Mouse (Mus musculus) thymus, postnatal 14 days (tissue): ENCODE data around the gene Ina.
"Not testable (repeated sequence)": the region's sequence is repeated elsewhere in the genome, so short reads cannot be mapped to it uniquely, and the experiment has no call there.

Experiments used
- DNase-seq: peaks from one replicate; pipeline ENCODE4 v3.0.0; 2021

Ina gene

DNA sequence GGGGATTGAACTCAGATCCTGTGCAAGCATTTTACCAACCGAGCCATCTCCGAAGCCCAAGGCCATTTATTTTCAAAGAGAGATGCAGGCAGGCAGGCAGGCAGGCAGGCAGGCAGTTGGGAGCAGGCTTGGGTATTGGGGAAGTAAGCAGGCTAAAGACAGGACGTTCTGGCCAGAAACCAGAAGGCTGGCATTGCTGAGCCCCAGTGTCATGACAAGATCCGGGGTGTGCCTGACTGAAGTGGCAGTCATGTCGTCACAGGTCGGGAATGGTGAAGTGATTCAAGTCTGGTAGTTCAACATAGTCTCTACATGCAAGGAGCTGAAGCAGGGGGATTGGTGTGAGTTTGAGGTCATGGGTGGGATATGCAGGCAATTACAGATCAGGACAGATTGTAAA is 26.9 kb upstream of the Ina start:
- no peak for DNase-seq

DNA sequence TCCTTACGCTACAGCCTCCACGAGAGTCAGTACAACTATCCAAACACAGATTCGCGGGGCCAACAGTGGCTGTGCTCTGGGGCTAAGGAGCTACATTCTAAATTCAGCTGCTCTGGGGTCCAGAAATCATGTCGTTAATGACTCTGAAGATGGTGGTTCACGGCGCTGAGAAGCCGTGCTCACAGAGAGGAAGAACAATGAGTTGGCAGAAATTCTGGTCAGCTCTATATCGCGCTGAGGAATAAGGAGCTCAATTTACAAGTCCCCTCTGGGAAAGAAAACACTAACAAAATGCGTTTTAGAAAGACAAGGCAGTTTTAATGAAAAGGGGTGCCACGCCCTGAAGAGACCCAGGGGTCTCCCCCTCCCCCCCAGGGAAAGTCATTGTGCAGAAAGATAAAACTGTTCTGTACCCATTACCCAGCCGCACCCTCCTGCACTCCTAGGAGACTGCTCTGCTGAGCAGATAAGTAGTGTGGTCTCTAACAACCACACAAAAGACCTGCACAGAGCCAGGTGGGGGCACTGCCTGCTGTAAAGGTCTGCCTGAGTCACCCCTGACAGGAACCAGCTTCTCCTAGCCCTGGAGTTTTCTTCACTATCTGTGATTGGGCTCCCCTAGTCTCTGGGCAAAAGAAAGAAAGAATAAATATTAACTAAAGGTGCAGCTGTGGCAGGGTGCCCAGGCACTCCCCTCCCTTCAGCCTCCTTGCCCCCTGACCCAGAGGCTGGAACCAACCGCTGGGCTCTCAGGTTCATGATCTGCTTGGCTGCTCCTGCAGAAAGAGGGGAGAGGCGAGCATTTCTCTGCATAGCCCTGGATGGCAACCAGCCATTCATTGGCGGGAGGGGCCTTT is 26.0 kb upstream of the Ina start:
- peak; percentile 57 for DNase-seq

DNA sequence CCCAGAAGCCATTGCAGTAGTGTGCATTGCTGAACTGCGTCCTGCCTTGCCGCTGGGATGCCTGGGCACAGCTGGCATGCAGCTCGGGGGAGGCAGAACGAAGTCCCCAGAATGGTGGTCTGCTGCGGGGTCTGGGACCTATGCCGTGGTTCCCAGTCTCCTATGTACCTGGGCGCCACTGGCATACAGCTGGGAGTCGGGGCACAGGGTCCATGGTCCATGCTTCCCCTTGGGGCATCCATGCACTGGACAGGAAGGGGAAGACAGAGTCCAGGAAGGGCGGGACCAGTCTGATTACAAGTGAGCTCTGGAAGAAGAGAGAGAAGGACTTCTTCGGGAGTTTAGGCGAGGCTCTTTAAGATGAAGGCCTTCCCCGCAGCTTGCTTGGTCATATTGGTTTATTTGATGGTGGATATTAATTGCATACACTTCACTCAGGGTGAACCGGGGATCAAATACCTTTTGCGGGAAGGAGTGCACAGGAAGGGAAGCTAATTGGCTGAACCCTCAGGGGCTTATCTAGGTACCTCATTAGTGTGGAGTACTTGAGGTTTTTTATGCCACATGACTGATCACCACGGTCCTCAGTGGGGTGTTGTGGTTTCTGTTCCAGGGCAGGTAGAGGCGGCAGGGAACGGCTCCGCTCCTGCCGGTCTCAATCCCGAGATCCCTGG is 24.9 kb upstream of the Ina start:
- no peak for DNase-seq

DNA sequence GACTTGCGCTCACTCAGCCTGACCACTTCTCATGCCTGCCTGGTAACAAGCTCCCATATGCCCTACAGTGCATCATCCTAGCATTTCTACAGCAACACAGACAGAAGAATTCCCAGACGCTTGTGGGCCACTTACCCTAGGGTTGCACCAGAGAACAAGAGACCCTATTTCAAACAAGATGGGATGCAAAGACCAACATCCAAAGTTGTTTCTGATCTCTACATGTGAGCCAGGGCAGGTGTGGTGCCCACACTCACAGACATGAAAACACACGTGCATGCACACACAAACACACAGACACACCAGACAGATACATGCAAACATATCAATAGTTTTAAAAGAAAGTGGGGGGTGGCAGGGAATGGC is 24.4 kb upstream of the Ina start:
- no peak for DNase-seq

DNA sequence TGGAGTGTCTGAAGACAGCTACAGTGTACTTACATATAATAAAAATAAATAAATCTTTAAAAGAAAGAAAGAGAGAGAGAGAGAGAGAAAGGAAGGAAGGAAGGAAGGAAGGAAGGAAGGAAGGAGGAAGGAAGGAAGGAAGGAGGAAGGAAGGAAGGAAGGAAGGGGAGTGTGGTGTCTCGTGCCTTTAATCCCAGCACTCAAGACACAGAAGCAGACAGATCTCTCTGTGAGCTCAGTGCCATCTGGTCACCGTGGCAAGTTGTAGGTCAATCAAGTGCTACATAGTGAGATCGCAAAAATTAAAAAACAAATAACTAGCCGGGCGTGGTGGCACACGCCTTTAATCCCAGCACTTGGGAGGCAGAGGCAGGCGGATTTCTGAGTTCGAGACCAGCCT is 23.9 kb upstream of the Ina start:
- not testable (repeated sequence) for DNase-seq

DNA sequence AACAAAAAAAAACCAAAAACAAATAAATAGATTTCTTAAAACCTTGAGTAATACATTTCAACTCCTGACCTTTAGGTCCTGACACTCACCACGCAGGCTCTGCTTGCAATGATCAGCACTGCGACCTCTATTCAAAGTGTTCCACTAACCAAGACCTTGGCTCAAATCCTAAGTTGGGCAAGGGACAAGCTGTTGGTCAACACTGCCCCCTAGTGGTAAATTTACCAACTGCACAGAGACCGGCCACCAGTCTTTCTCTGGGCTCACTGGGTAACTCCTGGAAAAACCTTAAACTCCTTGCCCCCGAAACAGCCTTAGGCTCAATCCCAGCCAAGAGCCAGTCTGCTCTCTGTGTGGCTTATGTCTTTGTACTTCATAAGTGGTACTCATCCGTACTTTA is 23.4 kb upstream of the Ina start:
- DNase-seq = peak; percentile 87

DNA sequence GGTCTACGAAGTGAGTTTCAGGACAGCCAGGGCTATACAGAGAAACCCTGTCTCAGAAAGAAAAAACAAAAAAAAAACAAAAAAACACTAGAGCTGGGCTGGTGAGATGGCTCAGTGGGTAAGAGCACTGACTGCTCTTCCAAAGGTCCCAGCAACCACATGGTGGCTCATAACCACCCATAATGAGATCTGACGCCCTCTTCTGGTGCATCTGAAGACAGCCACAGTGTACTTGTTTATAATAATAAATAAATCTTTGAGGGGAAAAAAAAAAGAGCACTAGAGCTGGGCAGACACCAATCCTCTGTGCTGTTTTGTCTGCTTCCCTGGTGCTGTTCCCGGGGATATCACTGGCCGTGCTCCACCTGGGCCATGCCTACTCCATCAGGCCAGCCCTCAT is 22.2 kb upstream of the Ina start:
- DNase-seq = not testable (repeated sequence)

DNA sequence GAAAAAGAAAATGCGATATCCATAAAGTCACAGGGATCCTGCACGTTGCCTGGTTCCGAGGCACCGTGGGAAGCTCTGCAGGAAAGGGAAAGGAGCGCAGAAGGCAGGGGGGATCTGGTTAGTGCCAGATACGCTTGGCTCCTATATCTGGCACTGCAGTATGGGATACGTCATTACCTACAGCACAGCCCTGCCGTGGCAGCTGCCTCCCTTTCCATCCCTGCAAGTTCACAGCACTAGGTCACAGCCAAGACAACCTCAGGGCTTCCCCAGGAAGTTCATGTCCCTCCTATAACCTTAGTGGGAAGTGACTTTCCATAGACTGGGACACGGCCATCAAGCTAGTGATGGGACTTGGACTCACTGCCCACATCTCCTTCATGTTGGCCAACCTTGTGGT is 18.4 kb upstream of the Ina start:
- no peak for DNase-seq

DNA sequence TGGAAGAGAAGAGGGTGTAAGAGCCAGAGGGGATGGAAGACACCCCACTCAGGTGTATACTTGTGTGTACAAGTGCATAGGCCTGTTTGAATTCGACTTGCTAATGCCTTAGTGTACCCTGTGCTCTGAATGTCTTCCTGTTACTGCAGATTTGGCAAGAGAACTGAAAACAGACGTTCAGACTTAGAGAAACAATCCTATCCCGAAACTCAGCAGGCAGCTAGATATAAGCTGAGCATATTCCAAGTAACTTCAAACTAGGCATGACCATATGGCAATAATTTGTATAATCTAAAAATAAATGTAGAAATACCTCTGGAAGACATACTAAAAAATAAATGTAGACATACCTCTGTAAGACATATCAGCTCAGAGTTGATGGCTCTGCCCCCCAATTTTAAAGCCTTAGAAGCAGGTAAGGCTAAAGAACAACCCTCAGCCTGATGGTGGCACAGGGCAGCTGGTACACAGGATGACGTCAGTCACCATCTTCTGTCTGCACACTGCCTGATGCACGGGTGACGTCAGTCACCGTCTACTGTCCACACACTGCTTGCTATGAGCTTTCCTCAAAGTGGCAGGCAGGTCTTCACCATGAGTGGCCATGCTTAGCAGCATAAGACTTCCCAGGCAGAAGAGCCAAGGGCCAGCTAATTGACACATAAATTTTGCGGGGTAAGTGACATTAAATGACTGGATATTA is 16.2 kb upstream of the Ina start:
- no peak for DNase-seq

DNA sequence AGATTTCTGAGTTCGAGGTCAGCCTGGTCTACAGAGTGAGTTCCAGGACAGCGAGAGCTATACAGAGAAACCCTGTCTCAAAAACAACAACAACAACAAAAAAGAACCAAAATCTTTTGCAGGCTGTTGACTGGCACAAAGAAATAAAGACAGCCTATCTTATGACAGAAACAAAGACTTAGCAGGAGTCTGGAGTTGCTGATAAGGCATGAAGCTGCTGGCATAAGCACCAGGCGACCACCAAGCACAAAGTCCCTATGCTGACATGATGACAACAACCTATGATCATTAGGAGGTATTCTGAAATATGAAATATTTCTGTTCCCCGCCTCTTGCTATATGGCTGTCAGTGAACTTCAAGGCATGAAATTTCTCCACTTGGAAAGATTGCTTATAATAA is 15.5 kb upstream of the Ina start:
- no peak for DNase-seq

DNA sequence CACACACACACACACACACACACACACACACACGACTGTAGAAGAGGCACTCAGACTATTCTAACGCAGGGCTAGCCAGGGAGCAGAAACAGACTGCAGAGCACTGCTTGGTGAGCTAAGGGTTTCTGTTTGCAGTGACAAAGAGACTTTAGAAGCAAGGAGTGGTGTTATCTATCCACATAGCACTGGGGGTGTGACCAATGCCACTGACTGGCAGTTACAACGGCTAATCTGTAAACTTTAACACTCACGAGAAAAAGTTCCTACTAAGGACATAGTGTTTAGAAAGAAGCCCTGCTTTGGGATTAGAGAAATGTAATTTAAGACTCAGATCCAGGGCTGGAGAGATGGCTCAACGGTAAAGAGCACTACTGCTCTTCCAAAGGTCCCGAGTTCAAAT is 14.7 kb upstream of the Ina start:
- DNase-seq = no peak

DNA sequence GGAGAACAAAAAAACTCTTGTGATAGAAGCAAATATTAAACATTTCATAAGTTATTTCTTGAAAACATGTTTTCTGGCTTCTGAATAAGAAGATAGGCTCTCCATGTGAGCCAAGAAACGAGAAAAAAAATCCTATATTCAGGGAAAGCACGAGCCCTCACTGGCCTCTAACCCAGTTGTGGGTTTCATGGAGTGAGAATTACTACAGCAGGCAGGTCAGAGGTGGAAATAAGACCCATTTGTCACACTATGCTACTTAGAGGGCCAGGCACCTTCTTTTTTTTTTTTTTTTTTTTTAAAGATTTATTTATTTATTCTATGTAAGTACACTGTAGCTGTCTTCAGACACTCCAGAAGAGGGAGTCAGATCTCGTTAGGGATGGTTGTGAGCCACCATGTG is 14.1 kb upstream of the Ina start:
- DNase-seq = not testable (repeated sequence)

DNA sequence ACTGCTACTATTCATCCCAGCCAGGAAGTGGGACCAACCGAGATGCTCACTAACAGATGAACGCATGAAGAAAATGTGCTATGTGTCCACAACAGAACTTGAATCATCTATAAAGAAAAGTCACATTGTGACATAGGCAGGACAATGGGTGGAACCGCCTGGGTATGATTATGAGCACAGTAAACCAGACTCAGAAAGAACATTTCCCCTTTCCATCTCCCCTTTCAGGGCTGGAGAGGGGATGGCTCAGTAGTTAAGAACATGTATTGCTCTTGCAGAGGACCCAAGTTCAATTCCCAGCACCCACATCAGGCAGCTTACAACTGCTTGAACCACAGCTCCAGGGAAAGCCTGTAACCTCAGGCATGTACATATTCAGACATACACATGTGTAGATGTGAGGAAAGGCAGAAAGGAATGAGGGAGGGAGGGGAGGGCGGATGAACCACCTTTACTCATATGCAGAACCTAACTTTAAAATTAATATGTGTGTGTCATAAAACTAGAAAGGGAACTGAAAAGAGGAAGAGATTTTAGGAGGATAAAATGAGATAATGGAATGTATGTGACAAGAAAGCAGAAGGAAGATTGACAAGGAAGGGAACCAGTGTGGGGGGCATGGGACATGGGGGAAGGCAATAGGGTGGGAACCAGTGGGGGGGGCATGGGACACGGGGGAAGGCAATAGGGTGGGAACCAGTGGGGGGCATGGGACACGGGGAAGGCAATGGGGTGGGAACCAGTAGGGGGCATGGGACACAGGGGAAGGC is 10.6 kb upstream of the Ina start:
- DNase-seq = no peak

DNA sequence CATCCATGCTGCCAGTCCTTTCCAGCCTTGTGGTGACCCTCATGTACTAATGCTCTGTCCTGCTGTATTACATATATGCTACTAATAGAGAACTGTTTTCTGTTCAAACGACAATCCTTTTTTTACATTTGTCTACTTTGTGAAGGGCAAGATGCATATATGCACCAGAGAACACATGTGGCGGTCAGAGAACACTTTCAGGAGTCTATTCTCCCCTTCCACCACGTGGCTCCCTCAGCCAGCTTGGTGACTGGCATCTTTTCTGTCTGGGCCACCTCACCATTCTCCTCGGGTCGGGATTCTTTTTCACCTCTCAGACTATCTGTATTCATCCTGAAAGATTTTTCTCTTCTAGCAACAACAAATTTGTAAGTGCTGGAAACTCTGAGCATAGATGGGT is 8.6 kb upstream of the Ina start:
- DNase-seq = no peak

DNA sequence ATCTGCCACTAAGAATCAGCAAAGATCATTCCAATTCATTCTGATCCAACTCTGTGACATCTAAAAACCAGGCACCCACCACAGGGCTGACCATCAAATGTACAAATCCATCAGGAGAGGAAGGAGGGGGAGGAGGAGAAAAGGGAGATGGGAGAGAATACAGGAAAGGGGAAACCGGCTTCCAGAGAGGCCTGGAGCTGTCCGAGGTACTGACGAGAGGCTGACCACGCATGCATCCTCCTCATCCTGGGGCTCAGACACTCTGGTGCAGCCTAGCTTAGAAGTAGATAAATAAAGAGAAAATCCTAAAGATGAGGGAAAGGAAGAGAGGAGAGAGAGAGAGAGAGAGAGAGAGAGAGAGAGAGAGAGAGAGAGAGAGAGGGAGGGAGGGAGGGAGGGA is 8.2 kb upstream of the Ina start:
- peak; percentile 35 for DNase-seq

DNA sequence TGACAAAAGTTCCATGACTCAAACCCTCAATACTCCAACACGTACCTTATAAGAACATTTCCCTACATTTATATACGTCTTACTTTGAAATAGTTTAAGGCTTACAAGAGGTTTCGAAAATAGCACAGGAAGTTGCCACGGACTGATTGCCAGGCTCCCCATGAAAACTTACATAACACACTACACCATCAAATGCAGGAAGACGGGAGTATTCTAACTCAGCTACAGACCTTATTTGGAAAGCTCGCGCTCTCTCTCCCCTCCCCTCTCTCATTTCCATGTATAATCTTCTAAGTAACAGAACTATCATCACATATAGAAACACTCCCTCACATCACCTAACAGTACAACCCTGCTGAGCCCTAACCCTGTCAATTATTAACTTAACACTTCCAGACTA is 5.1 kb upstream of the Ina start:
- no peak for DNase-seq

DNA sequence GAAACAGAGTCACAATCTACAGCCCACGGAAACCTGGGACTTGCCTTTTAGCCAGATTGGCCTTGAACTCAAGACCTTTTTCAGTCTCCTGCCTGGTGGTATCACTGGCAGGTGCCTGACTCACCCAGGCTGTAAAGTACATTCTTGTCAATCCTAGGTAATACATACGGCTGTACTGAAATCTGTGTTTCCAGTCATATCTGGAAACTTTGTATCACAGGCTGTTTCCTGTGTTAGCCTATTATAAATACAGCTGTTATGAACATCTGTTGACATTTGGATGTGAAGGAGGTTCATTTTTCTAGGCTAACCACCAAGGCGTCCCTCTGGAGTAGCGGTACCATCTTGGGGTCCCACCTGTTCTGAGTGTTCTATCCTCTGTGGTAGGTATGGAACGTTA is 4.6 kb upstream of the Ina start:
- no peak for DNase-seq

DNA sequence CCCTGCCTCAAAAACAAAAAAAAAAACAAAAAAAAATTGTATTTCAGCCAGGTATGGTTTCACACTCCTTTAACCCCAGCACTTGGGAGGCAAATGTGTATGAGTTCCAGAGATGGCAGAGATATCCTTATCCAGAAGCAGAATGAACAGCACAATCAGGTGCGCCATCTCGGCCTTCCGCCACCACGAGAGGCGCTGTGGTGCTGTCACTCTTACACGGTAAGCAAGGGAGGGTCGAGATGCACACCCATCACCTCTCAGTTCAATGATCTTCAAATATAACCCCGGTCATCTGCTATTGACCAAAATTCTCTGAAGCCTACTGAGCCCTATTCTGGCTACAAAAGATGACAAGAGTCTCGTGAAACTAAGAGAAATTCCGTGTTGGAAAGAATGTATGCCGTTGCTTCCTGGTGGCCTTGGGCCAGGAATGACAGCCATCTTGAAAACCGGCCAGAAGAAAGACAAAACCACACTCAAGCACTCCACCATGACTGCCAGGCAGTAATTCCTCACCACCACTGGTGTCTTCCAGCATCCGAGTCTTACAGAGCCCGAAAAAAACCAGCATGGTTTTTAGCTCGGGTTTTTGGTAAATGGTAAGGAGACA is 1.9 kb upstream of the Ina start:
- no peak for DNase-seq

DNA sequence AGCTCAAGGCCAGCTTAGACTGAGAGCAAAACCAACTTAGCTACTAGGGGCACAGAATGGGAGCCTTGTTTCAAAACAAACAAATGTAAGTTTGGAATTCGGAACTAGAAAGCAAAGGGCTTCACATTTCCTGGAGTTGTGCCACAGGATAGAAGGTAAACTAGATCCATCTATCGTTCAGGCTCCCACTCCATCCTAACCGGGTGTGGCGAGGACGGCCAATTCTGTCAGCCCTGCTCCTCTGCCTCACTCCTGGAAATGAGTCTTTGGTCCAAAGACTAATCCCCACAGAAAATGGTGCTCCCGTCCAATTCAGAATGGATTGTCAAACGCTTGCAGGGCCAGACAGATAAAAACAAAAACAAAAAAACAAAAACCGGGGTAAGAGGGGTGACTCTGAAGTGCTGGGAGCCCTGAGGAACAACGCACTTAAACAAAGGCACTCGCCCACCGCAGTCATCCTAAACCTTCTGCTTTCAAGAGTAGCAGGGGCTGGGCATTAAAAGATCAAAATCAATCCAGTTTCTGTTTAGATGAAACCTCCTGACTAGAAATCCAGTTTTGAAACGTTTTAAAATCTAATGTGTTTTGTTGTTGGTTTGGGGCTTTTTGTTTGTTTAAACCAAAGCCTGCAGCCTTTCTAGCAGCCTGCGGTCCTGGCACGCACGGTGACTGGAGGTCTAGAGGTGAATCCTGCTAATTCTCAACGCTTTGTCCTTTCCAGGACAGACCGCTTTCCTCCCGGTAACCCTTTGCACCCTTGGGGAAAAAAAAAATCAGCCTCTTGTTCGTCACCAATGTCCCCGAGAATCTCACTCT is 949 bp upstream of the Ina start:
- no peak for DNase-seq

DNA sequence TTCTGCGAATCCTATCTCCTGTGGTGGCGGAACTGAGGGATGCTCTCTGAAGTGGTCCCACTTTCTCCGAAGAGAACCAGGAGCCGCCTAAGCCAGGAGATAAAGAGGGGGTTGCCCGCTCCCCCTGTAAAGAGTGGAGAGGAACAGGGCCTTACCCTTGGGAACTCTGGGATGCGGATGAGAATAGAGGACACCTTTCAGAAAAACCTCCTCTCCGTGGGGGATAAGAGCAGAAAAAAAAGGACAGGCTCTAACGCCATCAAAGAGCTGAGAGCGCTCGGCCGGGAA is 395 bp upstream of the Ina start:
- DNase-seq = no peak

DNA sequence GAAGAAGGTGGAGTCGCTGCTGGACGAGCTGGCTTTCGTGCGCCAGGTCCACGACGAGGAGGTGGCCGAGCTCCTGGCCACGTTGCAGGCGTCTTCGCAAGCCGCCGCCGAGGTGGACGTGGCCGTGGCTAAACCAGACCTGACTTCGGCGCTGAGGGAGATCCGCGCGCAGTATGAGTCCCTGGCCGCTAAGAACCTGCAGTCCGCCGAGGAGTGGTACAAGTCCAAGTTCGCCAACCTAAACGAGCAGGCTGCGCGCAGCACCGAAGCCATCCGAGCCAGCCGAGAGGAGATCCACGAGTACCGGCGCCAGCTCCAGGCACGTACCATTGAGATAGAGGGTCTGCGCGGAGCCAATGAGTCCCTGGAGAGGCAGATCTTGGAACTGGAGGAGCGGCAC is 898 bp downstream of the Ina start:
- DNase-seq = no peak

DNA sequence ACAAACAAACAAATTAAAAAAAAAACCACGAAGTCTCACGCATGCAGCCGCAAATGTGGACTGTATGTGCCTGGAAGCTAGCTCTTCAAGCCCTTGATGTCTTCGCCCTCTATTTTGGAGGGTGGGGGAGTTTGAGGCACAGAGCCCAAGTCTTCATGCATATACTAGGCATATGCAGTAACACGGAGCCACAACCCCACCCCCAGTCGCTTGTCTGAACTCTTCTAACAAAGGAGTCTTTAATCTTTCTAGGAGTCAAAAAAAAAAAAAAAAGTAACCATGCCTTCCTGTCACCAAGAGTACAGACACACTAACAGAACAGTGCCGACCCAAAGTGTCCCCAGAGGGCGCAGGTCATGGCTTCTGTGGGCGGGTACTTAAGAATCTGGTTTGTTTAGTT is 1.5 kb downstream of the Ina start:
- no peak for DNase-seq
